Comparison of ENCODE assay signal across 8 mouse cellular contexts in genomic region chr2:31749046-31749709, GRCm38 (mm10).
A peak's percentile ranks its signal among the peaks of the same experiment; 100 is the strongest.
DNase-seq lines count a peak whose midpoint lies in the region; ATAC-seq and TF ChIP-seq lines count a peak whose summit lies in the region.

No protein-coding gene starts in this region.

- peak overlapping the region; percentile 95 for H3K27ac ChIP-seq in lung, embryonic 14.5 days (ENCODE audit: low read depth)
- peak overlapping the region; percentile 95 for H3K27ac ChIP-seq in lung, embryonic 16.5 days (ENCODE audit: low read length)
- H3K27ac ChIP-seq in cerebellum, adult 2 months (ENCODE audit: insufficient read depth, low read length): no peak overlapping the region

- no peaks in the 10 kb centered on the region for H3K27me3 ChIP-seq in lung, embryonic 14.5 days (ENCODE audit: insufficient read depth, low read length)
- no peaks in the 10 kb centered on the region for H3K27me3 ChIP-seq in lung, embryonic 16.5 days (ENCODE audit: control insufficient read depth, insufficient read depth, low read depth, low read length)
- no peaks in the 10 kb centered on the region for H3K27me3 ChIP-seq in cerebellum, adult 2 months (ENCODE audit: control insufficient read depth, insufficient read depth, low read length)

- H3K36me3 ChIP-seq in lung, embryonic 14.5 days (ENCODE audit: insufficient read depth): no peaks in the 10 kb centered on the region
- H3K36me3 ChIP-seq in lung, embryonic 16.5 days (ENCODE audit: control insufficient read depth, insufficient read depth, low read length): no peaks in the 10 kb centered on the region

- ATAC-seq in lung, embryonic 14.5 days (ENCODE audit: insufficient read depth): peak; percentile 97
- ATAC-seq in lung, embryonic 16.5 days (ENCODE audit: low read depth): peak; percentile 96

- TF ChIP-seq CTCF in lung, embryonic 14.5 days (IDR thresholded peaks at IDR 0.05; ENCODE audit: low read depth): no peak
- TF ChIP-seq CTCF in cerebellum, adult 2 months (IDR thresholded peaks at IDR 0.05; ENCODE audit: borderline replicate concordance, insufficient read depth, low read depth, low read length): no peak

- peak overlapping the region; percentile 44 for H3K9ac ChIP-seq in lung, embryonic 14.5 days
- H3K9ac ChIP-seq in lung, embryonic 16.5 days (ENCODE audit: low read length): peak overlapping the region; percentile 52

- no peaks in the 10 kb centered on the region for H3K9me3 ChIP-seq in lung, embryonic 14.5 days (ENCODE audit: low read depth, low read length)
- H3K9me3 ChIP-seq in lung, embryonic 16.5 days (ENCODE audit: control insufficient read depth, low read length): peaks cover 3% of the 10 kb centered on the region; the same call in 1 of the 2 replicates

- 7% methylated on average over 10 of the region's 10 CpGs for WGBS in lung, embryonic 14.5 days
- WGBS in lung, embryonic 16.5 days: 12% methylated on average over 10 of the region's 10 CpGs
- 47% methylated on average over 10 of the region's 10 CpGs for WGBS in cerebellum, adult 2 months

- DNase-seq in lung, embryonic 14.5 days: peak; percentile 88
- no peak for DNase-seq in lung, postnatal 25 days (ENCODE audit: low spot score)
- DNase-seq in embryo, embryonic 11.5 days (ENCODE audit: low read depth, low spot score): peak; percentile 66
- peak; percentile 53 for DNase-seq in heart, postnatal 4 days
- DNase-seq in cerebellum, postnatal 10 days: no peak
- DNase-seq in cerebellum, adult 2 months: no peak
- no peak for DNase-seq in thymus, postnatal 0 days (ENCODE audit: low spot score)

- H3K4me3 ChIP-seq in lung, embryonic 14.5 days (ENCODE audit: low read depth, low read length): peak overlapping the region; percentile 13; the same call in 1 of the 2 replicates
- H3K4me3 ChIP-seq in lung, embryonic 16.5 days (ENCODE audit: low read length): peak overlapping the region; percentile 25
- no peak overlapping the region for H3K4me3 ChIP-seq in cerebellum, adult 2 months (replicated peaks; ENCODE audit: insufficient read depth, low read depth, low read length)

- peaks cover 19% of the 10 kb centered on the region for H3K4me1 ChIP-seq in lung, embryonic 14.5 days (ENCODE audit: insufficient read depth)
- peaks cover 32% of the 10 kb centered on the region for H3K4me1 ChIP-seq in lung, embryonic 16.5 days (replicated peaks; ENCODE audit: control insufficient read depth, insufficient read depth, low read length)
- peaks cover 6% of the 10 kb centered on the region; the same call in 1 of the 2 replicates for H3K4me1 ChIP-seq in cerebellum, adult 2 months (ENCODE audit: control insufficient read depth, insufficient read depth, low read length)

- no peak for TF ChIP-seq POLR2A in cerebellum, adult 2 months (IDR thresholded peaks at IDR 0.05; ENCODE audit: borderline replicate concordance, insufficient read depth, low read length)

- H3K4me2 ChIP-seq in lung, embryonic 14.5 days: peak overlapping the region; percentile 61
- peak overlapping the region; percentile 55 for H3K4me2 ChIP-seq in lung, embryonic 16.5 days (ENCODE audit: low read depth, low read length)

Comparison
In these comparisons a context has a peak if more than half of its experiments do, and no peak if none do; other contexts are left out.
1. DNase-seq: peak in lung, embryonic 14.5 days (single experiment), embryo, embryonic 11.5 days (single experiment) and heart, postnatal 4 days (single experiment); none in lung, postnatal 25 days (single experiment), cerebellum, postnatal 10 days (0 of 2), cerebellum, adult 2 months (0 of 2) and thymus, postnatal 0 days (single experiment).